47 mouse cellular contexts compared by ENCODE assay signal in the genomic region with DNA sequence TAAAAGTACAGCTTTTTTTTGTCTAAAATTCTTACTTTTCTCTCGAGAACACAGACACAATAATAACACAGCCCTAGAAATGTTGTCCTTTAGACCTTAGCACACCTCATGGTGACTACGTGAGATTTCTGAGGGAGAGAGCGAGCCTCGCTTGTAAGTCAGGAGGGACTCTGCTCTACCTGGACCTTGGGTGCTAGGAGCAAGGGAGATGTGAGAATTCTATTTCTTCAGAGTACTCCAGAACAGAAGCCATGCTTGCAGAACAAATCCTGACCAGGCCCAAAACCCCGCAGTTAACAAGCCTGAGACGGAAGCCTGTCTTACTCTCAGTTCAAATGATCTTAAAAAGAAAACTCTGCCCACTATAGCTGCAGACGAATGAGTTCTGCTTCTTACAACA. TPM values are rescaled to one million over a fixed set of nuclear protein-coding genes. Genes with fewer than 3 reads are reported as not detected.
"Had no signal": no experiment of that assay in that cellular context is flagged by ENCODE, and none has a peak within 500 bp of the region (broad histone marks: within the 10 kb centered on the region; RNA-seq: fewer than 3 reads in every experiment).

No protein-coding gene starts in this region.

- H3K4me2 ChIP-seq: heart, embryonic 11.5 days; heart, embryonic 12.5 days; heart, embryonic 15.5 days; hindbrain, embryonic 12.5 days; hindbrain, embryonic 13.5 days; hindbrain, embryonic 14.5 days; hindbrain, embryonic 15.5 days; intestine, embryonic 15.5 days; kidney, embryonic 15.5 days had no signal

- H3K9ac ChIP-seq: heart, embryonic 12.5 days; heart, embryonic 15.5 days; hindbrain, embryonic 12.5 days; hindbrain, embryonic 13.5 days; hindbrain, embryonic 14.5 days; hindbrain, embryonic 15.5 days; intestine, embryonic 15.5 days; kidney, embryonic 15.5 days had no signal

- DNase-seq: heart, postnatal 10 days; heart, postnatal 14 days; heart, postnatal 4 days; kidney, adult 11 months; kidney, adult 18-20 months; kidney, adult 8-10 months; kidney, postnatal 25 days; kidney, postnatal 36 days; kidney, postnatal 4 days; layer of hippocampus, adult 9-11 months; layer of hippocampus, postnatal 36 days had no signal

- H3K36me3 ChIP-seq: hindbrain, embryonic 12.5 days; hindbrain, embryonic 13.5 days; hindbrain, embryonic 15.5 days; intestine, embryonic 15.5 days had no signal

- H3K4me3 ChIP-seq: heart, embryonic 12.5 days; heart, embryonic 15.5 days; hindbrain, embryonic 10.5 days; hindbrain, embryonic 12.5 days; hindbrain, embryonic 13.5 days; hindbrain, embryonic 15.5 days; intestine, embryonic 15.5 days; kidney, embryonic 15.5 days; layer of hippocampus, adult 2 months; left cerebral cortex, adult 2 months had no signal

- H3K9me3 ChIP-seq: heart, embryonic 12.5 days; heart, embryonic 15.5 days; hindbrain, embryonic 10.5 days; hindbrain, embryonic 12.5 days; hindbrain, embryonic 13.5 days; hindbrain, embryonic 15.5 days; intestine, embryonic 15.5 days; kidney, embryonic 15.5 days had no signal

- H3K27me3 ChIP-seq: heart, embryonic 12.5 days; heart, embryonic 15.5 days; hindbrain, embryonic 12.5 days; hindbrain, embryonic 13.5 days; hindbrain, embryonic 15.5 days; intestine, embryonic 15.5 days; kidney, embryonic 15.5 days had no signal

- H3K4me1 ChIP-seq: intestine, embryonic 15.5 days had no signal

- ATAC-seq: hindbrain, embryonic 16.5 days; hindbrain, postnatal 0 days; inflammation-experienced regulatory T-cells, adult 6 months; intestine, embryonic 15.5 days; intestine, embryonic 16.5 days; intestine, postnatal 0 days had no signal

- H3K27ac ChIP-seq: heart, embryonic 15.5 days; hindbrain, embryonic 10.5 days; hindbrain, embryonic 12.5 days; hindbrain, embryonic 13.5 days; hindbrain, embryonic 14.5 days; hindbrain, embryonic 15.5 days; hindbrain, postnatal 0 days; intestine, embryonic 15.5 days; kidney, embryonic 15.5 days; kidney, postnatal 0 days; layer of hippocampus, adult 2 months; left cerebral cortex, adult 2 months had no signal

RNA-seq across cellular contexts. Expression of a gene that starts 52.9 kb away (rescaled TPM):
- total RNA-seq: heart, postnatal 10 days; heart, postnatal 14 days; heart, postnatal 25 days; heart, postnatal 4 days; hematopoietic stem cell, adult 5-6 weeks; hindbrain, postnatal 0 days; layer of hippocampus, adult 18-20 months; layer of hippocampus, adult 2 months; layer of hippocampus, adult 8-10 months; layer of hippocampus, postnatal 10 days; layer of hippocampus, postnatal 14 days; layer of hippocampus, postnatal 25 days; layer of hippocampus, postnatal 36 days; left cerebral cortex, adult 18-20 months; left cerebral cortex, adult 2 months; left cerebral cortex, adult 8-10 months had no signal
- polyA plus RNA-seq: heart, embryonic 11.5 days; heart, embryonic 12.5 days; heart, embryonic 14.5 days; heart, embryonic 15.5 days; heart, embryonic 16.5 days; heart, postnatal 0 days; hindbrain, embryonic 10.5 days; hindbrain, embryonic 11.5 days; hindbrain, embryonic 12.5 days; hindbrain, embryonic 13.5 days; hindbrain, embryonic 14.5 days; hindbrain, embryonic 15.5 days; hindbrain, embryonic 16.5 days; hindbrain, postnatal 0 days; inflammation-experienced regulatory T-cells, adult 6 months; intestine, embryonic 14.5 days; intestine, embryonic 15.5 days; intestine, embryonic 16.5 days; intestine, postnatal 0 days; kidney, adult 2 months; kidney, embryonic 14.5 days; kidney, embryonic 15.5 days; kidney, embryonic 16.5 days; kidney, postnatal 0 days; large intestine, adult 2 months had no signal
